Comparison of ENCODE assay signal across 8 mouse cellular contexts in genomic region chrX:151169261-151169961, GRCm38 (mm10). TPM values are rescaled to one million over a fixed set of nuclear protein-coding genes. Genes with fewer than 3 reads are reported as not detected.
DNase-seq lines count a peak whose midpoint lies in the region; ATAC-seq lines count a peak whose summit lies in the region.
"Had no signal": no experiment of that assay in that cellular context is flagged by ENCODE, and none has a peak within 500 bp of the region (broad histone marks: within the 10 kb centered on the region; RNA-seq: fewer than 3 reads in every experiment).

No protein-coding gene starts in this region.

- no peaks in the 10 kb centered on the region for H3K27me3 ChIP-seq in midbrain, embryonic 12.5 days
- H3K27me3 ChIP-seq in stomach, embryonic 15.5 days (replicated peaks) = no peaks in the 10 kb centered on the region

- no peaks in the 10 kb centered on the region for H3K4me1 ChIP-seq in midbrain, embryonic 12.5 days
- no peaks in the 10 kb centered on the region for H3K4me1 ChIP-seq in stomach, embryonic 15.5 days

- WGBS in midbrain, embryonic 12.5 days = 21% methylated on average over 42 of the region's 58 CpGs
- 16% methylated on average over 35 of the region's 58 CpGs for WGBS in stomach, embryonic 15.5 days

- peak overlapping the region; percentile 88 for H3K27ac ChIP-seq in midbrain, embryonic 12.5 days (replicated peaks)
- peak overlapping the region; percentile 75 for H3K27ac ChIP-seq in stomach, embryonic 15.5 days

- peak overlapping the region; percentile 50 for H3K4me3 ChIP-seq in midbrain, embryonic 12.5 days
- H3K4me3 ChIP-seq in stomach, embryonic 15.5 days (replicated peaks) = peak overlapping the region; percentile 49

- peak; percentile 91 for ATAC-seq in midbrain, embryonic 12.5 days (ENCODE audit: low FRiP score, low read depth)
- ATAC-seq in stomach, embryonic 15.5 days (ENCODE audit: insufficient read depth, low FRiP score, low read depth) = peak; percentile 88

- no peaks in the 10 kb centered on the region for H3K9me3 ChIP-seq in midbrain, embryonic 12.5 days
- H3K9me3 ChIP-seq in stomach, embryonic 15.5 days = no peaks in the 10 kb centered on the region

- peak; percentile 66 for DNase-seq in adrenal gland, postnatal 14 days
- peak; percentile 89 for DNase-seq in embryo, embryonic 10 days (ENCODE audit: low spot score)
- DNase-seq in gastrocnemius, postnatal 14 days = peak; percentile 56
- DNase-seq in induced T-regulatory cell, adult 2 months (ENCODE audit: low read depth) = peak; percentile 7
- DNase-seq in left cerebral cortex, postnatal 14 days (ENCODE audit: low spot score in 2 of 2) = peak; percentile 73 to 76

- peak overlapping the region; percentile 52 for H3K4me2 ChIP-seq in midbrain, embryonic 12.5 days (replicated peaks)
- peak overlapping the region; percentile 58 for H3K4me2 ChIP-seq in stomach, embryonic 15.5 days

- intact Hi-C loops in gastrocnemius, postnatal 14 days (cut with DNase I; ENCODE audit: low total_unique reads) = no loop called here
- intact Hi-C loops in left cerebral cortex, postnatal 14 days (cut with DNase I) = no loop called here

- no peaks in the 10 kb centered on the region for H3K36me3 ChIP-seq in midbrain, embryonic 12.5 days
- no peaks in the 10 kb centered on the region for H3K36me3 ChIP-seq in stomach, embryonic 15.5 days

- H3K9ac ChIP-seq in midbrain, embryonic 12.5 days (replicated peaks) = peak overlapping the region; percentile 49
- 0 out of 2 replicates have a peak overlapping the region, but pooled peaks have one; percentile 9 for H3K9ac ChIP-seq in stomach, embryonic 15.5 days

RNA-seq across cellular contexts. Expression of gene Wnk3, which starts 28.5 kb away (rescaled TPM):
- 1.5 and 1.9 TPM in 2 replicates for total RNA-seq in adrenal gland, postnatal 14 days (2021)
- under 1 TPM; 0.55 to 0.98 TPM for total RNA-seq in gastrocnemius, postnatal 14 days (2021)
- total RNA-seq in left cerebral cortex, postnatal 14 days (2021) = 10 to 100 TPM; 31.5 to 36.9 TPM
- polyA plus RNA-seq in midbrain, embryonic 12.5 days (2016; fragmentation: Nextera tagmentation; extraction: Ambion mirVana) = 16.9 and 18.3 TPM in 2 replicates
- polyA plus RNA-seq in stomach, embryonic 15.5 days (2015; fragmentation: Nextera tagmentation; extraction: Ambion mirVana) = 1.3 and 1.6 TPM in 2 replicates
- total RNA-seq: neutrophil, adult 5-6 weeks had no signal

Comparison
In these comparisons a context has a peak if more than half of its experiments do, and no peak if none do; other contexts are left out.
1. Peak in every context shown above with its lines: DNase-seq, ATAC-seq, H3K4me3 ChIP-seq and H3K27ac ChIP-seq.
2. DNase-seq: peak in every context shown above with its lines; median percentile 89 in embryo, embryonic 10 days; 74 in left cerebral cortex, postnatal 14 days; 66 in adrenal gland, postnatal 14 days; 56 in gastrocnemius, postnatal 14 days; 7 in induced T-regulatory cell, adult 2 months.
3. RNA of gene Wnk3, which starts 28.5 kb away (total RNA-seq): 31.5 to 36.9 TPM in left cerebral cortex, postnatal 14 days; 1.5 to 1.9 TPM in adrenal gland, postnatal 14 days and 0.55 to 0.98 TPM in gastrocnemius, postnatal 14 days; every median in the first group is over 10 times any median in the second.